Mouse (Mus musculus) urinary bladder, postnatal 25 days (tissue): Measurements from ENCODE around the gene Tmem132c.
"Not testable (repeated sequence)": the region's sequence is repeated elsewhere in the genome, so short reads cannot be mapped to it uniquely, and the experiment has no call there.

ENCODE experiments used
- DNase-seq: peaks from one replicate; pipeline ENCODE4 v3.0.0; 2022; ENCODE audit warnings: low spot score

The Tmem132c gene

DNA sequence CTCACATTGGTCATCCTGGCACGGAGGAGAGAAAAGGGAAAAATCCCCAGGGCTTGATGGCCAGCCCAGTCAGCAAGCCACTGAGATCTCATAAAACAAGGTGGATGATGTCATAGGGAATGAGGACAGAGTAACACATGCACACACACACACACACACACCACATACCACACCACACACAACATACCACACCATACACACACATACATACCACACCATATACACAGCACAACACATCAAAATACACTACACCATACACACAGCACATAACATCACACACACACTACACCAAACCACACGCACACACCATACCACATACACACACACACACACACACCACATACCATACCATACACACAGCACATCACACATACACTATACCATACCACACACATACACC lies 104.8 kb downstream of the Tmem132c start:
- DNase-seq = no peak

DNA sequence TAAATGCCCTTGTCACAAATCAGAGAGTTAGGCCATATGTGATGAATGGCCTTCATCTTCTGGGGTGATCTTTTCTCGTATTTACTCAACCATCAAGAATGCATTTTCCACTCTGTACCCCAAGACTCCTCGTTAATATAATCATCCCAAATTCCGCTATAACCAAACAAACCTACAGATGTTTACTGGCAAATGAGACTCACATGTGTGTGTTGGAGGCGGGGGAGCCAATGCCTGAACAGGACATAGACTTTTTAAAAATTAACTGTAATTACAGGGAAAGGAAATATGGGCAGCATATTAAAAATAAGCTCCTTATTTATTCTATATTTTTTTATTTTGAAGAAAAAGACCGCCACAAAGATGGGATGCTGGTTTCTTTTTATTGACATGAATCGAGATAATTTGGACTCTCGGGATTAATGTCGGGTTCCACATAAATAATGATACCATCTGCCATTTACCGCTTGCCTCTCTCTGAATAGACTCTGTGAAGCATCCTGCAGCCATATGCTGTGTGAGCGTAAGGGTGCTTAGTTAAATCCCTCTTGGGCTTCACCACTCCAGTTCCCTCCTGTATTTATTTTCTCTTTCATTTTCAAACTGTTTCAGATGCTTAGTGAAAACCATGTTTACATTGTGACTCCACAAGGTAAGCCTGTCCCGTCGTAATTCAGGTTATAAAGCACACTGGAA lies 105.6 kb downstream of the Tmem132c start:
- no peak for DNase-seq

DNA sequence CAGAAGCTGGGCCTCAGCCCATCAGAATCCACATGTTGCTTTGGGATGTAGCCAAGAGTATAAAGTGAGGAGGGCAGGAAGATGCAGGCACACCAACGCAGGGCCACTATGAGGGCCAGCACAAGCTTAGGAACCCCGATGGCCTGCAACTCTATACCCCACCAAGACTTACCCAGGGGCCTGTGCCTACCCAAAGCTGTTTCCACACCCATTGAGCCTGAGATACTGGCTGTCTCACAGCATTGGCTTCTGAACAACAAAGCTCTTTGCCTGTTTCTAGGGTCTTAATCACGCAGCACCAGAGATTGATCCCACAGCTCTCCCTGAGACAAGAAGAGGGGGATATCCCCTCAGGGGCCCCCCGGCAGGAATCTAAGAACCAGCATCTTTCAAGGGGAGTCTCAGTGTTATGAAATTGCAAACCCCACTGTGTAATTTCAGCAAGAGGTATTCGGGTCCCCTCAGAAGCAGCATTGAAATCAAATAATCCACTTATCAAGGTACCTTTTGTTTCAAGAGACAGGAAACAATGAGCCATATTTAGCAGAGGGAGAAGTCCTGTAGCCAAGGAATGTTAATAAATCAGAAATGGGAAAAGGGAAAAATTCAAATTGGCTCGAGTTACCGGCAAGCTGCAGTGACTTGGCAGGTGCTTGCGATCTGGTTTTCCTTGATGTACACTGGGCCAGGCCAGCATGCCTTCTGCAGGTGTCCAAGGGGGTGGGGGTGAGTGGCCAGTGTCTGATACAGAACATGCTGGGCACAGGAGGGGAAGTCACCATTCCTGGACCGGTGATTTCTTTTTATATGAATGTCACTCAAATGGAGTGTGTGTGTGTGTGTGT lies 107.8 kb downstream of the Tmem132c start:
- DNase-seq = no peak

DNA sequence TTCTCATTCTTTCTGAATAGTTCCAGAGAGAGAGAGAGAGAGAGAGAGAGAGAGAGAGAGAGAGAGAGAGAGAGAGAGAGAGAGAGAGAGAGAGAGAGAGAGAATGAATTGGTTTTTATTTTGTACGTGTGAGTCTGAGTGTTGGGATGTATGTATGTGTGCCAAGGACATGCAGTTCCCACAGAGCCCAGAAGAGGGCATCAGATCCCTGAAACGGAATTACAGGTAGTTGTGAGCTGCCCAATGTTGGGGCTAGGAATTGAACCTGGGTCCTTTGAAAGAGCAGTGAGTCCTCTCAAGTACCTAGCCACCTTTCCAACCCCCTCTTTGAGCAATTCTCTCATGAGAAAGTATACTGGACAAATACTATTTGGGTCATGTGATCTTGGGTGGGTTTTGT lies 111.4 kb downstream of the Tmem132c start:
- no peak for DNase-seq

DNA sequence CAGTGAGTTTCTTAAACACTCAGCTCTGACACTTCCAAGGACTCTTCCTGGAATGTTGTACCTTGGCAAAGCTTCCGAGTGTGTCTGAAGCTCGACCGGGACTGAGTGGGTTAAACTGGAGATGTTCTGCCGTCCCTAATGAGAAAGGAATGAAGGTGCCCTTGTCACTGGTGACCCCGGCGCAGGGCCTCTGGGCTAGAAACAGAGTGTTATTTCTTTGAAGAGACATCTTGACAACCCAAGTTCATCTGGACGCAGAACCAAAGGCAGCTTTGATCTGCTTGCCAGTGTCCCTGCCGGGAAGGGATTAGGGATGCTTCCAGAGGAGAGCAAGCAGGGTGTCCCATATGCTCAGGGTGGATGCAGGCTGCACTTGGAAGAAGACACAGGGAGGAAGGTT lies 114.2 kb downstream of the Tmem132c start:
- no peak for DNase-seq

DNA sequence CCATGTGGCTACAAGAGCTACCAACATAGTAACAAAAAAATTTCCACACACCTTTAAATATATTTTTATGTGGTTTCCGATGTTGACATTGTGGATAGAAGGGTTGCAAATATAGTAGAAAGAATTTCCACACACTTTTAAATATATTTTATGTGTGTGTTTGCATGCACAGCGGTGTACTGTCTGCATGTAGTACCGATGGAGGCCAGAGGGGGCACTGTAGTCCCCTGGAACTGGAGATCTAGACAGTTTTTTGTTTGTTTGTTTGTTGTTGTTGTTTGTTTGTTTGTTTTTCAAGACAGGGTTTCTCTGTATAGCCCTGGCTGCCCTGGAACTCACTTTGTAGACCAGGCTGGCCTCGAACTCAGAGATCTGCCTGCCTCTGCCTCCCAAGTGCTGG lies 116.3 kb downstream of the Tmem132c start:
- not testable (repeated sequence) for DNase-seq

DNA sequence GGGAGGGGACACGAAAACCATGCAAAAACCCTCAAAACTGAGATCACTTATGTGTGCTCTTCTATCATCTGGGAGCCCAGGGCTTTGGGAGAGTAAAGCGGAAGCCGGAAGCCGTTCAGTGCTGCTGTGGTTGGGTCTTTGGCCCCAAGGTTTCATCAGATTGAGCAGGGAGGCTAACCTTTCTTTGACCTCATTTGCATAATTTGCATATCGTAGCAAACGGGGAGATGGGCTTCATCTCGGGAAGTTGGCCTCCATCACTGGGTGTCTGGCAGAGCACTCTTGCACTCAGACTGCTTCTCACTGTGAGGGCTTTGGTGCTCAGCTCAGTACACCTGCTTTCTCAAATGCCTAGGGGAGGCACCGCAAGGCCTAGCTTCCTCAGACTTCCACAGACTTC lies 119.5 kb downstream of the Tmem132c start:
- no peak for DNase-seq

DNA sequence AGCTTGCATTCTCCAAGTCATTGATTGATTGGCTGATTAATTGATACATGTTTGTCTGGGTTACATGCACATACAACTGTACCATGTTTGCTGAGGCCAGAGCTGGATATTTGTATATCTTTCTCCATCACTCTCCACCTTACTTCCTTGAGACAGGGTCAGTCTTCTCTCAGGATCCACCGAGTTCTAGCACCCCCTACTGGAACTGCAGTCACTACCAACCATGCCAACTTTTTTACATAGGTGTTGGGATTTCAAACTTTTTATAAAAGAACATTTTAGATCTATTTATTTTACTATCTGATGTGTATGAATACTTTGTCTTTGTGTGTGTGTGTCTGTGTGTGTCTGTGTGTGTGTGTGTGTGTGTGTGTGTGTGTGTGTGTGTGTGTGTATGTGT lies 123.5 kb downstream of the Tmem132c start:
- no peak for DNase-seq

DNA sequence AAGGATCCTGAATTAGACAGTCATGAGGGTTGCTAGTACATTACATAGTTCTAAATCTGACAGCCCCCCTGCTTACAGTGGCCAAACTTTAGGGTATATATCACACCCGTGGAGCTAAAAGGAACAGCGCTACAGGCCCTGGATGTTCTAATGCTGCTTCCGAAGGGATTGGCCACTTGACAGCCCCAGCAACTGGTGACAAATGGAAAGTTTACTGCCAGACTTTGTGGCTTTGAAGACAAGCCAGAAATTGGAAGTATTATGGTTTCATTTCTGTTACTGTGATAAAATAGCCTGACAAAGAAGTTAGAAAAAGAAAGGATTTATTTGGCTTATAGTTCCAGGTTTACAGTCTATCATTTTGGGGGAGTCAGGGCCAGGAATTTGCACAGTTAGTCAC lies 126.6 kb downstream of the Tmem132c start:
- DNase-seq = no peak

DNA sequence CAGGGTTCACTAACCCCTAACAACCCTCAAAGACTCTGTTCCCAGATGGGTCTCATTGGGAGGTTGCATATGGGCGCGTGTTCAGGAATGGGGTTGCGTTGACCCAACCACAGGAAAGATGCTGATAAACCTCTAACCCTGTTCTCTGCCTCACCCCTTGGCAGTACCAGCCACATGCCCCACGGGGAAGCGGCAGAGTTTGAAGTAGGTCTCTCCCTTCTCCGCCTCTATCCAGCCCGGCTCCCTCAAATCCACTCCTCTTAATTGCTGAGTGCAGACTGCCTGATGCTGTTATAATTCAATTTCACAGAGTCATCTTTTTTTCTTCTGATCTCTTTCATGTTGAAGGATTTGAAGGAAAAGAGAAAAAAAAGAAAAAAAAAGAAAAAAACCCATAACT lies 128.2 kb downstream of the Tmem132c start:
- no peak for DNase-seq

DNA sequence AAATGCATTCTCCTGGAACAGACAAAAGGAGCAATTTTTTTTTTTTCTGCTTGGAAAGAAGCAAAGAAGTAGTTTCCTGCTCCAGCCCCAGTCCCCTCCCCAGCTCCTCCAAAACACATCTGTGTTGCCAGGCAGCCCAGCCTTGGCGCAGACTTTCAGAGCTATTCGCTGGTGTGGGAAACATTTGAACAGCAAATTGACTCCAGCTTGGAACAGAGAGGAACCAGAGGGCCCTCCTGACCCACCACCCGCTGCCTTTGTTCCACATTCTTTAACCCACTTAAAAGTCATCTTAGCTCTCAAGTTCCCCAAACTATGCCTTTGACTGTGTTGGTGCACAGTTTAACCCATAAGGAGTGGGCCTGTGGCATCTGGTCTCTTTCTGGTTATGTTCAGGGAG lies 128.9 kb downstream of the Tmem132c start:
- DNase-seq = no peak

DNA sequence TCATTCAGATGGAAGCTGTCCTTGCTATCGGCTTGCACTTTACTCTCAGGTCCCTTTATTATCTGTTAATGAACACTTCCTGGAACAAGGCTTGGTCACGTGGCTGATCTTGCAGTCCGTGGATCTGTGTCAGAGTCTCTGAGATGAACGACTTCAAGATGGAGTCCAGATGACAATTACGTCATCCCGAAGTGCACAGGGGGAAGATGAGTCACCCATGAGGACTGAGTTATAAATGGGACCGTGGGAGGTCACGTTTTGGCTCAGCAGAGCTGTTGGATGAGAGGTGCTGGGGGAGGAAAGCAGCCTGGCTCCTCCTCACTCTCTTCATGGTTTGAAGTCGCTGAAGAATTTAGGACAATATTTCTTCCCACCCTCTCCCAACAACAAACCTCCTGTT lies 132.6 kb downstream of the Tmem132c start:
- DNase-seq = no peak

DNA sequence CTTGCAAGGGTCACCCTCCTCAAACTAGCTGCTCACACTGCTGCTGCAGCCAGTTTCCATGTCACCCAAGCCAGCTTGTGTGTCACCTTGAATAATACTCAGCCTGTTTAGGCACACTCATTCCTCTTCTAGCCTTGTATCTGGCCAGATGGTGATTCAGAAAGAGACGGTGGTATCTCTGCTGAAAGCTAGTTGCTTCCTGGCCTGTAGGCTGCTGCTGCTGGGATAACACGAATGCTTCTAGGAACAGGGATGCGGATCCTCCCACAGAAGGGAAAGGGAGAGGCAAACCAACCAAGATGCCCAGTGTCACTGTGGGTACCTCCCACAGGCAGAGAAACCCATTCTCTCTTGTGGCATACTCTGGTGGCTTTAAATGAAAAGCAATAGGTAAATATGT lies 134.0 kb downstream of the Tmem132c start:
- no peak for DNase-seq

DNA sequence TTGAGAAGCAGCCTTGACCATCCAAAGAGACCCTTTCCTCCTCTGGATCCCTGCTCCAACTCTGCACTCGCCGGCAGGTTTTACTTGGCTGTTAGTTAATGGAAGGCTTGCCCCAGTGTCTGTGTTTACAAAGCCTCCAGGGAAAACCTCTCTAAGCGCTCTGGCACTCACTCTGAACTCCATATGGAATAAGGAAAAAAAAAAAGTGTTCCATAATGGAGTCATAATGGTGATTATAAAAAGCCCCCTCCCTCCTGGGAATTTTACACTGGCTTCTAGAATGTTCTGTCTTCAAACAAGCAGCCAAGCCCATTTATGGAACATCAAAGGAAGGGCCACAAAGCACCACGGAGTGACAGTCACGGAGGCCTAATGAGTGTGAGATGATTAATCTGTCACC lies 136.9 kb downstream of the Tmem132c start:
- DNase-seq = no peak

DNA sequence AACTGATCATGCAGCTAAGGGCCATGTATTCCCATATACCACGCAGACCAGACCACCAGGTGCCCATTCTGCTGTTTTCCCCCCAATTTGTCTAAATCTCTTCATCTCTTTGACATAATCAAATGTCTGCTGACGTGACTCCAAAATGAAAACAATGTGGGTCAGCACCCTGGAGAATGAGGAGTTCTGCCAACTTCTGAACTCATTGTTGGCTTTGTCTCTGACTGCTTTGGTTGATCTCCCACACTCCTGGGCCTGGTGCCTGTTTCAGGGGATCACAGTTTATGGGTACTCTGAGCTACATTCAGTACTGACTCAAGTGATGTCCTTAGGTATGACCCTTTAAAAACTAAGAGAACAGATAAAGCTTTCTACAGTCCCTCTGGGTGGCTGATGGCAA lies 137.7 kb downstream of the Tmem132c start:
- DNase-seq = no peak

DNA sequence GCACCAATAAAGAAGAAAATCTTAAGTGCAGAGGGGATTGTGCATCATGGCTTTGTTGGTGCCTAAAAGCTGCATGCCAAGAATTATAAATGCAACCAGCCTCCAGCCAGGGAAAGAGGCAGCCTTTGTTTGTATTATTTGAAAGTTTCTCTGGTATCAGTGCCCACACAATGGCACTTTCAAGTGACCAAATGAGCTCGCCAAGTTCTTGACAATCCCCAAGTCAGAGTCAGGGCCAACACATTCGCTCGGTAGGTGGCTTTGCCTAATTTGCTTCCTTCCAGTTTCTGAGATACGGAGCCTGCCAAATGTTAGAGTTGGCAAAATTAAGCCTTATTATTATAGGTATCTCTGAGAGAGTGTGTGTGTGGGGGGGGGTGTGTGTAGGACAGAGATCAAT lies 139.6 kb downstream of the Tmem132c start:
- DNase-seq = no peak

DNA sequence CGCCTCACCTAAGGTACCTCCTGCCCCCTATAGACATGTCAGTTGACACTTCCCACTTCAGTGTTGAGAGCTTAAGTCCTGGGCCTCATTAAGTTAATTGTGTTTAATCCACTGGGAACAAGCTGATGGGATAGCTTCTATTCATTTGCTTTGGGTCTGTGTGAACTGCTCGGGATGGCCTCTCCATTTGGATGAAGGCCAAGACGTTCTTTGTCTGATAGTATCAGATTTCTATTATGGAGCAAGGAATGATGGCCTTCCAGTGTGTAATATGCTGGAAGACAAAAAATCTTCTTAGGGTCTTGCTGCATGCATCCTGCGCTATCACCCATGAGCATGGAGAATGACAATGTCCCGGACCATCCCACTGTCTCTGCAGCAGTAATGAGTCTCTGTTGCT lies 141.0 kb downstream of the Tmem132c start:
- DNase-seq = no peak

DNA sequence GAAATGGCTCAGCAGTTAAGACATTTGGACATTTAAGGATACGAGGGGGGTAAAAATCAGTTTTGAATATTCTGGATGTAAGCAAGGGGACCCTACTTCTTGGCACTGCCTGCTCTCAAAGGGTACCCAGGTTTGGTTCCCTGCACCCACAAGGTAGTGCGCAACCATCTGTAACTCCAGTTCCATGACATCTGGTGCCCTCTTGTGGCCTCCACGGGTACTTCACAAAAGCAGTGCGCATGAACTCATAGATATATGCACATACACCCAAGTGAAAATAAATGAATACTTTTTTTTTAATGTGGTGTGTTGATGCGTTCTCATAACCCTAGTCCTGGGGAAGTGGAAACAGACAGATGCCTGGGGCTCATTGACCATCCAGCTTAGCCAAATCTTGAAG lies 149.6 kb downstream of the Tmem132c start:
- no peak for DNase-seq

DNA sequence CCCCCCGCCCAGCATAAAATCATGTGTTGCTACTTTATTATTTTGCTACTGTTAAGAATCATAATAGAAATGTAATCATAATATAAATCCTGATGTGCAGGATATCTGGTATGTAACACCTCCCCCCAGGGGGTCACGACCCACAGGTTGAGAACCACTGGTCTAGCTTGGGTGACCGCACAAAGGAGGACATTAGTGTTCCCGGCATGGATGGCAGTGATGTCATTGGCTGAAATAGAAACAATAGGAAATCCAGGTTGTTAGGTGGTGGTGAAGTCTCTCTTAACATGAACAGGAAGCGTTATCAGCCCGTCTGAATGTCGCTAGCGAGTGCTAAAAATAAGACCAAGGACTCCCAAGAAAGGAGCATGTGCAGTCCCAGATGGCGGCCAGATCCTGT lies 155.3 kb downstream of the Tmem132c start:
- DNase-seq = no peak

DNA sequence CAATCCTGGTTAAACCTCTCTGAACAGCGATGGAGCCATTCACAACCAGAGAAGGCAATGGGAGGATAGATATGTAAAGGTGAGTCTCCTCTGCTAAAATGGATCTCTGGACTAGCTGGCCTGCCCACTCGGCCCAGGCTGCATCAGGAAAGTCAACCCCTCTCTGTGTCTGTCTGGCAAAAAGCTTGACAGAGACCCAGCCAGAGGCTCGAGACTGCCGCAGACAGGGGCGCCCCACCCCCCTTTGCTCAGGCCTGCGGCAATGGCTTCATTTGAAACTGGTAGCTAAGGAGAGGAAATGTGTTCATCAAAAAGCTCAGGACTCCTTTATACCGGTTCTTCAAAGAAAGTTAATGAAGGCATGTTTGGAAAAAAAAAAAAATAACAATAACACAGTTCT lies 156.4 kb downstream of the Tmem132c start:
- no peak for DNase-seq

DNA sequence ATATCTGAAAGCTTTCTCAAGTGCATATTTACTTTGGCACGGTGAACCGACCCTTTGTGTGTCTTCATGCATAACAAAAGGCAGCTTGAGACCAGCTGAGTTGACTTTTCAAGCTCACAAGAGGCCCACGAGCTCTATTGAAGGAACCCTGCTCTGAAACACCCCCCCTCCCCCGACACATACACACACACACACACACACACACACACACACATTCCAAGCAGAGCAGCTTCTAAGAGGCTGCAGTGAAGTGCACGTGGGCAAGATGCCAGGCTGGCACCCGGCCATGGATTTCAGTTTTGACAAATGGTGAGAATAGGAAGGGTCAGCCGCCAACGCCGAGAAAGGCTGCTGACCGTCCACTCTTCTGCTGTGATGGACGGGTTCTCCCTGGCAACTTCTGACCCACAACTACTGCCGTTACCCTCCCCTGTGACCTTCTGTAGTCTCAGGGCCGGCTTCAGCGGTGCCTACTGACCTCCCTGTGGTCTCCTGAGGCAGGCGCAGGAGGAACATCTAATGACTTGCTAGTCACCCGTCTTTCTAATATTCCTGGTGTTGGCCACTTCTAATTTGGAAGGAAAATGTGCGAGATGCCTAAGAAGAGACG lies 163.9 kb downstream of the Tmem132c start:
- no peak for DNase-seq

DNA sequence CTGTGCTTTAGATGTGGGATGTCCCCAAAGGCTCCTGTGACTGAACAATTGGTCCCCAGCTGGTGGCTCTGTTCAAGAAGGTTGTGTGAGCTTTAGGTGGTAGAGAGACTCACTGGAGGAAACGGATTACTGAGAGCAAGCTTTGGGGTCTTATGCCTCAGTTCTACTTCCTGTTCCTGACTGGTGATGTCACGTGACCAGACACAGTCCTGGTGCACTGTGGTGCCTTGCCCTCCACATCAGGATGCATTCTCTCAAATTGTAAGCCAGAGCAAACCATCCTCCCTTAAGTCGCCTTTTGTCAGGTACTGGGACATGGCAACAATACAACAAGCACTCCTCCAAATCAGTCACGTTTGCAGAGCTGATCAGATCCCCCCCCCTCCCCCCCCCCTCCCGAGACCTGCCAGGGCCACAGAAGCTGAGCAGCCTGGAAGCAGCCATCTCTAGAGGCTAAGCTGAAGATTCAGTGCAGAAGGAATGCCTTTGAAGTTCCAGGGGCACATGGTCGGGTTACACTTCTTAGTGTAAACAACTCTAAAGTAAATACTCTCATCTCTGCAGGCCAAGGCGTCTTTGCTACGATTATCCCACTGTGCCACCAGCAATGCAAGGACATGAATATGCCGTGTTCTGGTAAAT lies 164.5 kb downstream of the Tmem132c start:
- no peak for DNase-seq

DNA sequence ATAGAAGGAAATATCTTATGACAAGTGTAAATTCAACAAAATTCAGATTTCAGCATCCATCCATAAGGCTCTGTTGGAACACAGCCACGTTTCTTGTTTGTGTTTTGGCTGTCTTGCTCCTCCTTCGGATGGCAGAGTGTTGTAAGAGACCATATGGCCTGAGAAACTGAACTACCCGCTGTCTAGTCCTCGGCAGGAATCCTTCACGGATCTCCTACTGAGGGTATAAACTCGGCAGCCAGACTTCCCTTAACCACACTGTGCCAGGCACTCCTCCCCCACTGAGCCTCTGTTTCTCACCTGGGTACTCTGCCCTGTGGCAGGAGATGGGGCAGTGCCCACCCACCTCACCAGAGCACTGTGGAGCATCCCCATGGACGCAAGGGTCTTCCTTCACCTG lies 174.9 kb downstream of the Tmem132c start:
- no peak for DNase-seq
